Mouse (Mus musculus) adrenal gland, postnatal 36 days (tissue): ENCODE measurements at regions not wholly inside any gene's neighbourhood (a gene's known extent, or its start where the extent isn't known, plus 50 kb on each side); places are given as distances from the start of the nearest gene placed in this dataset.

Experiments
- DNase-seq, 2 experiments: peaks; one replicate each; pipeline ENCODE4 v3.0.0; 2021; ENCODE audit warnings: mixed read lengths in 1 of 2

DNA sequence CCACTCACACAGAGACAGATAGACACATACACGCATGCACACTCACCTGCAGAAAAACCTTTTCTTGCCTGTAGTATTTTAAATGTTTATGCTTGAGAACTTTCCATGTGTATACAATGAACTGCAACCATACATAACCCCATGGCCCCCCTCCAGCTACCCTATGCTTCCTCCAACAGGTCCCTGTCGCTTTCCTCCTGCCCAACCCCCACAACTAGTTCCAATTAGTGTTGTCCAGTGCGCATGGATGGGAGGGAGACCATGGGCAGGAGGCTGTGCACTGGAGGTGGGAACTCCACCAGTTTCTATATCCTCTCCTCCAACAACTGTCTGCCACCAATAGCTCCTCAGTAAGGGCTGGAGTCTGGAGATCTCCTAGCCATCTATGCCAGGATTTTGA lies 82.9 kb upstream of the Jade1 start:
- DNase-seq, result no peak

DNA sequence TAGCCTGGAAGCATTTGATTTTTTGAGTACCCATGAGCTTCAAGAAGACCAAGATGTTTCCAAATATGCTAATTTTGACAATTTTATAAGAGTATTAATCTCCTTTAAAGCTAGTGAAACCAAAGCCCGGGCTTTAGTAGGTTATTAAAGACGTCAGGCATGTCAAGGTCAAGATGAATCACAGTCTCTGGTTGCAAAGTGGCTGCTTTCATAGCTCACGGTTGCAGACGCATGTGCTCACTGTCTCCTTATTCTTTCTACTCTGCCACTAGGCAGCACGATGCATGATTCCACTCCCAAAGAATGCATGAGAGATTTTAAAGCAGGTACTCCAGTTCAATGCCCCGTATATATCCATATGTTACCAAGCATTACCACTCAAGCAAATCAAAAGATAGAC lies 86.4 kb upstream of the Jade1 start:
- peak; percentile 31 to 60 for DNase-seq

DNA sequence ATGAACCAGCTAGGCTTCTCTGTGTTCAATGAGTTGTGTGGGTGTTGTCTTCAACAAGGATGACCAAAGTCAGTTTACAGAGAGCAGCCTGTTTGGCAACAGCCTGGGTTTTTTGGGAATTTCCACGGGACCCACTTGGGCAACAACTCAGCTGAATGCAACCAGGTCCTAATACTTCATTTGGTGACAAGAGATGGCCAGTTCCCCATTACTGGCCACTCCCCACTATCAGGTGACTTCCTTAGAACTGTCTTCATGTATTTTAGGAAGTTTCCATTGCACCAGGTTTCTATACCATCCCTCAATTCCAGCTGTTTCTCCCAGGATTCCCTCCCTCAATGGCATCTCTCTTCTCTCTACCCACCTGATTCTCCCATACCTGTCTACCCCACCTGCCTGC lies 87.7 kb upstream of the Jade1 start:
- DNase-seq, result no peak

DNA sequence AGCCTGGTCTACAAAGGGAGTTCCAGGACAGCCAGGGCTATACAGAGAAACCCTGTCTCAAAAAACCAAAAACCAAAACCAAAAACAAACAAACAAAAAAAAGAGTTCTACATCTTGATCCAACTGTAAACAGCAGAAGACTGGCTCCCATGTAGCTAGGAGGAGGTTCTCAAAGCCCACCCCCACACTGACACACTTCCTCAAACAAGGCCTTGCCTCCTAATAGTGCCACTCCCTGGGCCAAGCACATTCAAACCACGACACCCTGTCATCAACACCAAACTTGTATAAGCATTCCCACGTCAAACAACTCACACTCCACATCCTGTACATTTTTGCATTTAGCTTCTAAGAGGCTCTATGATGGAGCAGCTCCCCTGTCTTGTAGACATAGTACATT lies 89.6 kb upstream of the Jade1 start:
- DNase-seq, result no peak

DNA sequence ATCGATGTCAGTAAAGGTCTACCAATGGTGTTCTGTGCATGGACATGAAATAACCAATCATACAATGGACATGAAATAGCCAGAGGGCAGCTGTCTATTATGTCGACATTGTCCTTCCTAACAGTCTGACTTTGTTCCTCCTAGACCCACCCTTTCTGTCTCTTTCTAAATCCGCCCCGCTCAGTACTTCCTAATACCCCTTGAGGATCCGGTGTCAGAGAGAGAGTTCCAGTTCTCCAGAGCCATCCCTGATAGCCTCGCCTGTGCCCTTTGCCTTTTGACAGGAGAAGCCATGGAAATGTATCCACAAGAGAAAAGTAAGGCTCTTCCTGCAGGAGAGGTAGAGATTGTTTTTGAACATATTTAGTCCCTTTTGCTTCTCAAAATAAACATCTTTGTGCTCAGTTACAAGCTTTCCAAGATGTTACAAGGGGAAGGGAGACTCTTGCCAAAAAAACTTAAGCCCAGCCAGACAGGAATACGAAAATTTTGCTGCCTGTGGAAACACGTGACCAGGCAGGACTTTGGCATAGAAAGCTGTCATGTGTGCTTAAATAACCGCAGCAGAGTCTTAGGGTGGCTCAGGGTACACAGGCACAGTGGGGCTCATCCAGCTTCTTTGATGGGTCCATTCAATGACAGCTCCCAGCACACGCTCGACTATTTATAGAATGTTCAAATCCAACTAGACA lies 92.4 kb upstream of the Jade1 start:
- DNase-seq, result peak in 1 of 2 experiments; percentile 8

DNA sequence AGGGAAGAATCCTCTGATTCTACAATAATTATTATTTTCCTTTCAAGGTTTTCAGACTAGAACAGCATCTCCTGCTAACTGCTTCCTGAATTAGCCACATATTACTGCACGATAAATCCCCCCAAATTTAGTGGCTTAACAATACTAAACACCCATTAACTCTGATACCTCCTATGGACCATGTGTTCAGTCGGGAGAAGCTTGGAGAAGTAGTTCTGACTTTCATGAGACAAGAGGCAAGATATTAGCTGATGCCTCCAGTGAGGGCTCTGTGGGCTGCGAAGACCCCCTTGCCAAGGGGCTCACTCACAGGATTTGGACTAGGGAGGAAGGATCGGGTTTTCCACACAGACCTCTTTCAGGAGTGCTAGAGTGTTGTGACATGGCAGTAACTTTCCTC lies 95.4 kb upstream of the Jade1 start:
- no peak for DNase-seq

DNA sequence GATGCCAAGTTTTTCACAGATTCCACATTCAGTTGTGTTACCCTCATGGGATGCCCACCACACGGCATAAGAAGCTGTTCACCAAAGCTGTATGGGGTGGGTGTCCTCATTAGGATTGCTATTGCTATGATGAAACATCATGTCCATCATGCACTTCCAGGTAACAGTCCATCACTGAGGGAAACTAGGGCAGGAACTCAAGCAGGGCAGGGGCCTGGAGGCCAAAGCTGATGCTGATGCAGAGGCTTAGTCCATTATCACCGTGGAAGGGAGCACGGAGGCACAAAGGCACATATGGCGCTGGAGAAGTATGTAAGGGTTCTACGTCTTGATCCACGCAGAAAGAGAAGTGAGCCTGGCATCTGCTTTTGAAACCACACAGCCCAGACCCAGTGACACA lies 97.4 kb upstream of the Jade1 start:
- no peak for DNase-seq

DNA sequence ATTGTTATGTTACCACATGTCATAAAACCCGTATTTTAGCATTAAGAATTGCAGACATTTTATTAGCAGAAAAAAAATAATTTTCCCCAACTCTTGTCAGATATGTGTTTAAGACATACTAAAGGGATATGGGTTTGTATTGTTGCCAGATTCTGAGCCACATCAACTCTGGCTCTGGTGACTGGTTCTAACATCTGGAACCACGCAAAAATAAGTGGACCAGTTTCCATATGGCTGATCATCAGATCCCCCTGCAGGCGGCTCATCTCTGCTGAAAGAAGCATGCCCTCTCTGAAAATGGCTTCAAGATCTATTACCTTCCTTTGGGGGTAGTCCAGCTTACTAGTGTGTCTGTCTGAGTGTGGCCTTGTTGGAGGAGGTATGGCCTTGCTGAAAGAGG lies 102.0 kb upstream of the Jade1 start:
- DNase-seq, result no peak

DNA sequence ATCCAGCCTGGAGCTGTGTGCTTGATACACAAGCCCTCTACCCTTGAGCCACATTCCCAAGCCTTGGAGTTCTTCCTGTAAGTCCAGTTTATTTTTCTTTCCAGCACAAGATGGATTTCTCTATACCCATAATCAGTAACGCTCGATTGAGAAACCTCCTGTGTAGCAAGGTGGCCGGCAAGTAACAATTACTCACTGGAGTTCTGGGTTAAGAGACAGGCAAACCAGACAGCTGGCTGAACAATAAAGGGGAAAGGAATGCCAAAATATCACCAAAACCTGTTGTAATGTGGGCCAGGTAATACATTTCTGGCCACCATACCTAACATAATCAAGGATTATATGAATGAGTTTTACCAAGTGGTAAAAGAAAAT lies 102.8 kb upstream of the Jade1 start:
- DNase-seq, result no peak

DNA sequence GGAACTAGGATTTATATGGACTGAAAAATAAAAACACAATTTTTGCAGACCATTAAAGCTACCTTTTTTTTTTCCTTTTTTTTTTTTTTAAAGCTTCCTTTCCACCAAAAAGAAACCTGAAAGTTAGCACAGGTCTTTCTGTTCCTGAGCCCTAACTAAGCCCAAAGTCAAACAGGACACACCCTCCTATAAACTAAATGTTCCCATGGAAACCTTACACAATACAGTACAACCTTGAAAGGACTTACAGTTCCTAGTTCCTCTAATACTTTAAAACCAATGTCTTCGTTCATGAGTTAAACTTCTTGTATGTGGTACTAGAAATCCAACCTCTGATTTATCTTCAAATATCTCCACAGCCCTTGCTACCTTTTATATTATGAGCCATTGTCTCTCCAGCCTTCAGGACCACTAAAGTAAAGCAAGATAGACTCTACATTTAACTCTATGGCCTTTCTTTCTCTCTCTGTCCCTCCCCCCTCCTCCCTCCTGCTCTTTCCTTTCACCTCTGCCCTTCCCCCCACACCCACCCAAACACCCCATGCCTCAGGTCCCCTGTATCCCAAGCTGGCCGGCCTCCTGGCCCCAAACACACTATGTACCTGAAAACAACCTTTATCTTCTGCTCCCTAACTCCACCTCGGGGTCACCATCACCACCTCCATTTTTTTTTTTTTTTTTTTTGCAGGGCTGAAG lies 103.4 kb upstream of the Jade1 start:
- no peak for DNase-seq

DNA sequence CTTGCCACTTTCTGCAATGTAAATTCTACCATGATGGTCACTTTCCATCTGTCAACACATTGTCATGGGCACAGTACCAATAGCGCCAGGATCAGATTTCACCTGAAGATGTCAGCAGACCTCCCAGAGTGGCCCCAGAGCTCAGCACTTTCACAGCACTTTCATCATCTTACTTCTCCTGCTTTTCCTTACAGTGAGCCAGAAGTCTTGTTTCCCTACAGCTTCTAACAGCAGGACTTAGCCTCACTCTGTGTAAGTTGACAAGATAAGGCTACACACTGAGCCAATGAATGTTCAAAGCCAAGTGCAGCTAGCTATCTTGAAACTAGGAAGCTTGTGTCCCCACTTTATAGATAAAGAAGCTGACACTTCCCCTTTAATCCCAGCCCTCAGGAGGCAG lies 104.8 kb upstream of the Jade1 start:
- DNase-seq, result no peak

DNA sequence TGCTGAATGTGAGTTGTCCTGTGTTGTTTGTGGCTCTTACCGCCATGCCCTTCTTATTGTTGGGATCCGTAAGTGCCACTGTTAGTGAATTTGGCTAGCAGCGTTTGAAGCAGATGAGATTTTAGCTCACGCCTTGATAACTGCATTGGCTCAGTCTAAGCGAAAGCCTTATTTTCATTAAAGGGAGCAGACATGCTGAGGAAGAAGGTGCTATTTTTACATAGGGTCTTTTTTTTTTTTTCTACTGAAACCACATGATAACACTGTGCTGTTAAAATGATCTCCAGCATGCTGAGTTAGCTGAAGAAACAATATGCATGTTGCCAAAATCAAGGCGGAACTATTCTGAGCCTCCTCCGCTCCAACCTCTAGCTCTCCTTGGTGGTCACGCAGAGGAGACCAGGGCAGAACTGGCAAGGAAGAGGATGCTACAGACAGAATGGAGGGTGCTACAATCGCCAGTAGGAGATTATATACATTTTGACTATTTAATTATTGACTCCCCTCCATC lies 111.2 kb upstream of the Jade1 start:
- no peak for DNase-seq

DNA sequence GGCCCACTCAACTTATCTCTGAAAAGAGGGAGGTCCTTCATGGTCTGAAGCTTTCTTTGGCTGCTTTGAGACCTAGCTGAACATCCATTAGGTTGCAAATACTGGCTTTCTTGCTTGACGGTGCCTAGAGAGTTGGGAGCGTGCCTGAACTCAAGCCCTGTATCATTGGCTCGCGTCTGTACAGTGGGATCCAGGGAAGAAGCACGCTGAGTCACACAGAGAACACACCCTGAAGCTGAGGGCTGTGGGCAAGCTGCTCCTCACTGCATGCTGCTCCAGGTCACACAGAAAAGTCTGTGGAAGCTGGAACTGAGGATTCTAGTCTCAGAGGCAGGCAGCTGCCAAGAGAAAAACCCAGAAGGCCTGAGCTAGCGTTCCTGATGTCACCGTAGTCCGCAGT lies 119.3 kb upstream of the Jade1 start:
- no peak for DNase-seq

DNA sequence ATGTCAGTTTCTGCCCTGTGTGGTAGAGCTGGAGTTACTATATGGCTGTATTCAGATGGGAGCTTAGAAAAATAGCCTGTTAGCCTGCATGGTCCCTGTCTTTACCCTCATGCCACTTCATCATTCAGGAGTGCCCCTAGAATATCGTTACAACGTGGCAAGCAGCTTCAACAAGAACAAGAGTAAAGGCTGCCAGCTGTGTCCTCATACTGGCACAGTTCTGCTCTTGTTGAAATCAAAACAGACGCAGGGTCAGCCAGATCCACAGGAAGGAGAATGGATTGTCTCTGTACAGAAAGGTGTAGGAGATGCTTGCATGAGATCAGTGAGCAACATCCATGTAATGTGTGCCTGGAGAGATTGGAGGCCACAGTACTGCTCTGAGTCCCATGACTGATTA lies 122.4 kb upstream of the Jade1 start:
- DNase-seq, result no peak

DNA sequence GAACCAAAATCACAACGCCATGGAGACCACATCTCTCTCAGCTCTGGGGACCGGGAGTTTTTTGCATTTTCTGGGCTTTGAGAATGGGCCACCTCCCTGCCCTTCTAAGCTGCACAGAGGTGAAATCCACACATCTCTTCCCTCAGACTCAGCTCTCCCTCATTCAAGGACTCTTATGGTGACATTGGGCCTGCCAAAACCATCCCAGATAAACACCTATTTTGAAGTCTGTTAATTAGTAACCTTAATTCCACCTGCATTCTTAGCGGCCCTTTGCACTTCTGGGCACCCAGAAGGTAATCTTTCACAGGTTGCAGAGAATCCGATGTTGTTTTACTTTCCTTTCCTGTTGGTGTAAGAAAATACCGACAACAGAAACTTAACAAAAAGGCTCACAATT lies 123.2 kb upstream of the Jade1 start:
- no peak for DNase-seq

DNA sequence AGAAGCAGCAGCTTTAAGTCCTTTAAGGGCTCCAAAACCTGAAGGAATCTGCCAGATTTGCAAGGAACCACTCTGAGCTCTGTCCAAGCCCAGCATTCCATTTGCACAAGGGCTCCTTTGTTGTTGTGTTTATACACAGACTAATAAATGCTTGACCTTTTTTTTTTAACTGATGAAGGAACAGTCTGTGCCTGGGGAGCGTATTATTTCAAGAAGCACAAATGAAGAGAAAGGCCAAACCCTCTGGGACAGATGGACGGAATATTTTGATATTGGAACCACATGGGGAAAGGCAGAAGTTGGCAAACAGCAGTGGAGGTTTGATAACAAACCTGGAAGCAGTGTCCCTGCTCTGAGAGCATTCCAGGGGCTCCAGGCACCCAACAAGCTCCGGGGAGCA lies 125.3 kb upstream of the Jade1 start:
- DNase-seq, result no peak

DNA sequence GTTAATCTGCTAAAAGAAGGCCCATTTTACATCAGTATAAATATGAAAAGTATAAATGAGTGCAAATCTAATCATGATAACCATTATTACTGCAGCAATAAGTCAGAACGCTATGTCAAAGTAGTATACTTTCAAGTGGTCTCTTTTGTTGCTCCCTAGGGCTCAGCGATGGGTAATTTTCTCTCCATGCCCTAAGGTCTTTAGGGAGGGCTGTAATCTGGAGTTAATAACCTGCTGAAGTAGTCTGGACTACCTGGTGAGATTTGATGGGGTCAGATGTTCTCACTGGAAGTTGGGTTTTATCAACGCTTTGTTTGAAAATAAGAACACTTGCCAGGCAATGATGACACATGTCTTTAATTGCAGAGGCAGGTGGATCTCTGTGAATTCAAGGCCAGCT lies 128.6 kb upstream of the Jade1 start:
- DNase-seq, result no peak

DNA sequence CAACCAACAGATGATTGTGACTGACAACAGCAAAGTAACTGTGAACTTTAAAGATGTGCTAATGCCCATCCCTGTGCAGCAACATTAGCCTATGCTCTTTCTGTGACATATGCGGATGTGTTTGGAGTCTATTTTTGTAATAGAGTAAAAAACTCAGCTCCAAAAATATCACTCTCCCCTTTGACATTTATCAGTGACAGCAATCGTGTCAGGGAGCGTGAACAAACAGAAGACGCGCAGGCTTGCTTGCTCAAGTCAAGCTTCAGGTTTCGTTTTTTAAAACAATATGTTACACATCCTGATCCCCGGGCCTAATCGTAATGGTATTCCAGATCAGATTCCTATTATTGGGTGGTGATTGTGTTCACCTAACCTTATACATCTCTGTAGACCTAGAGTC lies 129.7 kb upstream of the Jade1 start:
- DNase-seq, result no peak

DNA sequence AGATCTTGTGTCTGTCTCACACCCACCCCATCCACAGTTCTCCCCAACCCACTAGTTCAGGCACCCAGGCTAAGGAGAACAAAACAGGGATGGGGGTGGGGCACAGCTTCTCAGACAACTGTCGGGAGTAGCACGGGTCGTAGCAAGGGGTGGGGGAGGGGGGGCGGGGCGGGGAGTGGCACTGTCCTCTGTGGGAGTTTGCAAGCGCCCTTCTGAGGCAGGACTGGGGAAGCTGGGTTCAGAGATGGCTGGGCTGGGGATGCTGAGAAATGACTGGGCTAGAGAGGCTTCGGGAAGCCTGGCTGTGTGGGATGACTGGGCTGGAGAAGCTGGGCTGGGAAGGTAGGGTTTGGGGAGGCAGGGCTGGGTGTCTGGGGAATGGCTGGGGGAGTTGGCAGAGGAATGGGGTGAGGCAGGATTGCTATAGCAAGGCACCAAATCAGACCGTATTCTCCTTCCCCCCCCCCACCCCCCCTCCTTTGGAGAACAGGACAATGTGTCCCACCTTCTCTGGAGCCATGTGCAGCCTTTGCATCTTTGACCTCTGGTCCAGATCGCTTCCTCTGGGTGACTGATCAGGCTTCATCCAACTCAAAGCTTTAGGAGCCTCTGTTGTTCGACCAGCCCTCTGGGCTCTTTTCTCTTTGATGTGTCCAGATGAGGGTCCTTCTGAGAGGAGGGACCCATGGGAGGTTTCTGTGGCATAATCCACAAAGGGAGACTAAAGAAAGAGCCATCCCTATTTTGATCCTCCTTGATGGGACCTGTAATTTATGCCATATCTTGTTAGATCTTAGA lies 131.2 kb upstream of the Jade1 start:
- DNase-seq, result no peak

DNA sequence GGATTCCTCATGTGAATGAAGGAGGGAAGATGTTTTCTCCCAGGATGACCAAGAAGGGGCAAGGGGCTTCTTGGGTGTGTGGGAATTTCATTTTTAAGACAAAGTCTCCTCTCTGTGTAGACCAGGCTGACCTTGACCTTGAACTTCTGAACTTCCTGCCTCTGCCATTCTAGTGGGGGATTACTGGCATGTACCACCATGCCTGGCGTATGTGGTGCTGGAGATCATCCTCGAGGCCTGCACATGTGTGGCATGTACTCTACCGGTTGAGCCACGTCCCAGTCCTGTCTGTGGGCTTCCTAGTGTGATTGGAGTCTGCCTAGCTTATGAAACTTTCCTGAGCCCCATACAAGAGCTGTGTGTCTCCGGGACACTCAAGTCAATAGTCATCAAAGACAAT lies 131.9 kb upstream of the Jade1 start:
- no peak for DNase-seq

DNA sequence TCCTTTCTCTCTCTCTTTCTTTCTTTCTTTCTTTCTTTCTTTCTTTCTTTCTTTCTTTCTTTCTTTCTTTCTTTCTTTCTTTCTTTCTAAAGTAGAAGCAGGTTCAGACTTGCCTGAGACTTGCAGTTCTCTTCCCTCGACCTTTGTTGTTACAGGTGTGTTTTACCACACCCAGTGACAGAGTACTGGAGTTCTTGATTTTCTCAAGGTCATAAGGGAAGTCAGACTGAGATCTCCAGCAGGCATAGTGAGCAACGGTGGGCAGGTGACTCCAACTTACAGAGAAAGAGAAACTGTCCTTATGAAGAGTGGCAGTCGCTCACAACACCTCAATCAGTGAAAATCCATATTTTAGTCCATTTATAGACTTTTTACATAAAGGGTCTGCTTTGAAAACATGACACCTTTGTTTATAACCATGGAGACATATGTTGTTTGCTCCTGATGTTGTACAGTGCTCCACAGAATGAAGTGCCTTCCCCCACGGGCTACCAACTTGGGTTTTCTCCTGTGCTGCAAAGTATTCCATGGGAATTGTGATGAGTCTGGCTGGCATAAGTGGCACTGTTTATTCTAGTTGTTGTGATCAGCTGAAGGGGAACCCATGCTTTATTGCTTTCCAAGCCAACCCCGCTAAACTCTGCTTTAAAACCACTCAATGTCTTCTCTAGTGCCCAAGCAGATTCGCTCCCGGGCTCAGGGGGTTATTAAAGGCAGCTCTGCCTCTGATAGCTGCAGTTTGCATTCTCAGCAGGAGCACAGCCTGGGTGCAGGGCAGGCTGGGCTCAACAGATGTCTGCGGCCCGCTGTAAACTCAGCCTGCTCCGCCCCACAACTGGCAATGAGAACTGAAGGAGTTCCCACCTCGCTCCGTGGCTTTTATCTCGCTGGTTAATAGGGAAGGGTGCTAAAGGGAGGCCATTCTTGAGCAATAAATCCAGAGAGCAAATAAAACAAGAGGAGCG lies 132.6 kb upstream of the Jade1 start:
- DNase-seq, result no peak

DNA sequence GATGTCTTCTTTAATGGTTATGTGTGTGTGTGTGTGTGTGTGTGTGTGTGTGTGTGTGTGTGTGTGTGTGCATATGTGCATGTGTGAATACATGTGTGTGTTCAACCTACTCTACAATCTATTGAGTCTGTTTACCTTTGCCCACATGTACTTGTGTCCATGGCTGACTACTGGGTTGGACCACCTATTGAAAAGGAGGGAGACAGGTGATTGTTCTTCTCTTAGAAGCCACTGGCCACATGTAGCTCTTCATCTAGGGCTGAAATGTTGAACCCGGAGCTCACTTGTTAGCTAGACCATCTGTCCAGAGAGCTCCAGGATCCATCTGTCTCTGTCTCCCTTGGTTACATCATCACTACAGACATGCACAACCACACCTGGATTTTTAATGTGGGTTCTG lies 141.8 kb upstream of the Jade1 start:
- DNase-seq, result no peak
